Mouse (Mus musculus): ENCODE data around the gene Pacsin1. TPM values are rescaled to one million over a fixed set of nuclear protein-coding genes. Genes with fewer than 3 reads are reported as not detected.
"Not testable (repeated sequence)": the region's sequence is repeated elsewhere in the genome, so short reads cannot be mapped to it uniquely, and the experiment has no call there.

Pacsin1 gene
- total RNA-seq, 2 experiments from 2014 or later = 0.33 to 1.8 TPM

GRCm38 (mm10) chr17:27636132-27637020 is 18.9 kb upstream of the Pacsin1 start, which contains the start of gene Rps10:
Rps10 (minus strand) TSS chr17:27636669.
- no peak for DNase-seq

GRCm38 (mm10) chr17:27637333-27637732 is 18.0 kb upstream of the Pacsin1 start:
- DNase-seq = no peak

- no peak for DNase-seq
Observed at GRCm38 (mm10) chr17:27638921-27639332, 16.4 kb upstream of the Pacsin1 start.

GRCm38 (mm10) chr17:27639851-27640250 is 15.5 kb upstream of the Pacsin1 start:
- DNase-seq = not testable (repeated sequence)

GRCm38 (mm10) chr17:27642491-27643062 is 12.7 kb upstream of the Pacsin1 start:
- peak; percentile 33 for DNase-seq

GRCm38 (mm10) chr17:27643101-27643500 is 12.2 kb upstream of the Pacsin1 start:
- no peak for DNase-seq

- no peak for DNase-seq
Observed at GRCm38 (mm10) chr17:27643756-27644155, 11.6 kb upstream of the Pacsin1 start.

- DNase-seq = no peak
Observed at GRCm38 (mm10) chr17:27644572-27644971, 10.7 kb upstream of the Pacsin1 start.

- no peak for DNase-seq
Observed at GRCm38 (mm10) chr17:27645807-27646206, 9.5 kb upstream of the Pacsin1 start.

GRCm38 (mm10) chr17:27650160-27650559 is 5.1 kb upstream of the Pacsin1 start:
- peak; percentile 43 for DNase-seq

- DNase-seq = no peak
Observed at GRCm38 (mm10) chr17:27650586-27650985, 4.7 kb upstream of the Pacsin1 start.

- DNase-seq = no peak
Observed at GRCm38 (mm10) chr17:27652046-27652790, 3.1 kb upstream of the Pacsin1 start.

- no peak for DNase-seq
Observed at GRCm38 (mm10) chr17:27653253-27653959, 1.9 kb upstream of the Pacsin1 start.

- DNase-seq = no peak
Observed at GRCm38 (mm10) chr17:27656011-27656399, 696 bp downstream of the Pacsin1 start.

- no peak for DNase-seq
Observed at GRCm38 (mm10) chr17:27656414-27656813, 1.1 kb downstream of the Pacsin1 start.

- DNase-seq = no peak
Observed at GRCm38 (mm10) chr17:27657123-27657522, 1.8 kb downstream of the Pacsin1 start.

GRCm38 (mm10) chr17:27658767-27659166 is 3.5 kb downstream of the Pacsin1 start:
- DNase-seq = no peak

GRCm38 (mm10) chr17:27671720-27672119 is 16.4 kb downstream of the Pacsin1 start:
- DNase-seq = no peak

GRCm38 (mm10) chr17:27673945-27674344 is 18.6 kb downstream of the Pacsin1 start:
- no peak for DNase-seq

- DNase-seq = no peak
Observed at GRCm38 (mm10) chr17:27675453-27675852, 20.1 kb downstream of the Pacsin1 start.

- DNase-seq = no peak
Observed at GRCm38 (mm10) chr17:27676270-27676669, 21.0 kb downstream of the Pacsin1 start.

GRCm38 (mm10) chr17:27677756-27678155 is 22.4 kb downstream of the Pacsin1 start:
- no peak for DNase-seq
